Mouse (Mus musculus) CH12.LX (cell line): ENCODE measurements at regions not wholly inside any gene's neighbourhood (a gene's known extent, or its start where the extent isn't known, plus 50 kb on each side); places are given as distances from the start of the nearest gene placed in this dataset.

Experiments
- CTCF ChIP-seq, 2 experiments: IDR thresholded peaks in 1 of 2; conservative IDR thresholded peaks in 1 of 2; 2 replicates each; pipeline ENCODE4 v1.5.1; 2011 to 2012; ENCODE audit warnings: low read depth in 2 of 2, low read length in 2 of 2, improper control_type of control experiment in 1 of 2, inconsistent platforms in 1 of 2, mild to moderate bottlenecking in 1 of 2, moderate library complexity in 1 of 2
- E2F4 ChIP-seq: IDR thresholded peaks from 2 replicates; pipeline ENCODE4 v1.6.1; 2011; ENCODE audit warnings: low read depth, low read length, improper control_type of control experiment; ENCODE audit not compliant: insufficient replicate concordance
- EP300 ChIP-seq: IDR thresholded peaks from 2 replicates; pipeline ENCODE4 v1.6.1; 2011; ENCODE audit warnings: low read length, improper control_type of control experiment
- ETS1 ChIP-seq: conservative IDR thresholded peaks from 2 replicates; pipeline ENCODE4 v1.6.1; 2012; ENCODE audit warnings: low read depth, mild to moderate bottlenecking, inconsistent platforms, low read length, improper control_type of control experiment, moderate library complexity
- HCFC1 ChIP-seq: IDR thresholded peaks from 2 replicates; pipeline ENCODE4 v1.6.1; 2012; ENCODE audit warnings: low read depth, mild to moderate bottlenecking, inconsistent platforms, low read length, improper control_type of control experiment
- JUND ChIP-seq: conservative IDR thresholded peaks from 2 replicates; pipeline ENCODE4 v1.6.1; 2011; ENCODE audit warnings: low read depth, low read length, improper control_type of control experiment
- MAFK ChIP-seq: IDR thresholded peaks from 2 replicates; pipeline ENCODE4 v1.6.1; 2011; ENCODE audit warnings: low read length, improper control_type of control experiment; ENCODE audit not compliant: insufficient replicate concordance
- POLR2A ChIP-seq: IDR thresholded peaks from 2 replicates; pipeline ENCODE4 v1.6.1; 2011; ENCODE audit warnings: low read depth, mild to moderate bottlenecking, improper control_type of control experiment, low read length
- TBP ChIP-seq: conservative IDR thresholded peaks from 2 replicates; pipeline ENCODE4 v1.6.1; 2011; ENCODE audit warnings: low read depth, low read length, improper control_type of control experiment
- USF1 ChIP-seq: IDR thresholded peaks from 2 replicates; pipeline ENCODE4 v1.6.1; 2014; ENCODE audit warnings: low read depth, mild to moderate bottlenecking, inconsistent platforms, low read length, improper control_type of control experiment

- no peak for TF ChIP-seq EP300
- no peak for TF ChIP-seq POLR2A
- no peak for TF ChIP-seq CTCF (conservative IDR thresholded peaks at IDR 0.05 in 1 of 2, IDR thresholded peaks at IDR 0.05 in 1 of 2; ENCODE audit: low read depth in 2 of 2, low read length in 2 of 2)
- TF ChIP-seq MAFK: no peak
- no peak for TF ChIP-seq HCFC1
- no peak for TF ChIP-seq USF1
- TF ChIP-seq TBP: no peak
- TF ChIP-seq E2F4: no peak
- no peak for TF ChIP-seq JUND
- TF ChIP-seq ETS1: no peak
These were observed 248.6 kb downstream of the Pax1 start for GRCm38 (mm10) chr2:147610343-147610742.
